Mouse (Mus musculus) left cerebral cortex, adult 2 months (tissue): ENCODE results near the gene Sik2. TPM values are rescaled to one million over a fixed set of nuclear protein-coding genes. Genes with fewer than 3 reads are reported as not detected.

Source experiments
- DNase-seq, 2 experiments: peaks; one replicate each; pipeline ENCODE4 v3.0.0; 2021 to 2022; ENCODE audit warnings: low spot score in 2 of 2, mixed read lengths in 1 of 2; ENCODE audit errors: extremely low spot score in 1 of 2
- H3K27ac ChIP-seq: fragments of 200-600 bp; 2 replicates; pipeline ENCODE4 v1.8.1; 2022
- H3K4me3 ChIP-seq: fragments of 200-600 bp; 2 replicates; pipeline ENCODE4 v1.8.1; 2022
- CTCF ChIP-seq: fragments of 200-600 bp; IDR thresholded peaks from 2 replicates; pipeline ENCODE4 v1.8.1; 2022; ENCODE audit warnings: antibody characterized with exemption, mild to moderate bottlenecking, moderate library complexity
- intact Hi-C: fragments of 180-260 bp; cut with DNase I; formaldehyde crosslinking; loops from one replicate; pipeline ENCODE4 v1.15.1; 2025
- long read RNA-seq, 2 experiments: library from polyadenylated mRNA; stranded (forward); transcript quantifications; one replicate each; pipeline ENCODE4 v2.0.0; 2021; ENCODE audit warnings: borderline mapping rate in 2 of 2
- total RNA-seq, 2 experiments: library from RNA; stranded (reverse); gene quantifications; 2 replicates each; pipeline ENCODE4 v1.2.3; 2021

Sik2 gene
- total RNA-seq, result 10 to 100 TPM; 57.5 to 84.4 TPM
- long read RNA-seq, experiment 1, full-length matches to known transcripts, result 20 of 34 reads
- long read RNA-seq, experiment 1, partial matches to known transcripts, result 3 of 34 reads
- long read RNA-seq, experiment 1, other reads (novel, unspliced or antisense), result 11 of 34 reads
- long read RNA-seq, experiment 2, full-length matches to known transcripts, result 16 of 33 reads
- long read RNA-seq, experiment 2, partial matches to known transcripts, result 7 of 33 reads
- long read RNA-seq, experiment 2, other reads (novel, unspliced or antisense), result 10 of 33 reads

DNA sequence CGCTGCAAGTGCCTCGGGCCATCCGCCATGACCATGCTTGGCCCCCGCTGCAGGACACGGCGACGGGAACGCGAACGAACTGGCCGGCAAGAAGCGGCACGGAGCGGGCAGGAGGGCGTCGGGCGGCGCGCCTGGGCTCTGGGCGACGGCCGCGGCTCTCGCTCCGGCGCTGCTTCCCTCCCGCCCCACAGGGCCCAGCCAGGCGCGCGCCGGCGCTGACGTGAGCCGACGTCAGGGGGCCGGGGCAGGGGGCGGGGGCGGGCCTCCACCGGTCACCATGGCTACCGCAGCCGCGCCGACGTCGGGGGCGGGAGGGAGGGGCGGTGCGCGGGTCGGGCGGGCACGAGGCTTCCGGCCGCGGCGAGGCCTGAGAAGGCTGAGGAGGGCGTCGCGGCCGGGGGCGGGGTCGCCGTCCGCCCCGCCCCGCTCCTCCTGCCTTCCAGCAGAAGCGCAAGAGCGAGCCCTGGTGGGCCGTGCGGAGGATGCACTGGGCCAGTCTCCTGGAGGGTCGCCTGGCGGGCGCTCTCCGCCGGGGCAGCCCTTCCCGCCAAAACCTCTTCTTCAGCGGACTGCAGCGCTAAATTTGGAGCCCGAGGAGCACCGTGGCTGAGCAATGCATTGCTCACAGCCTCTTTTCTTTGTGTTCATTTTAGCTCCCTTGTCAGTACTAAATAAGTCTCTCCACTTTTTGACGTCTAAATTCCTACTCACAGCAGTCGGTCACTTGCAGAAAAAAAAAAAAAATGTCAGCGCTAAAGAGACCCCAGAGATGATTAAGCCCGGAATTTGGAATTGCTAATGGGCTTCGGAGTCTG, at the start of gene Sik2:
Gene Sik2, minus strand, starts transcription at position 233 of the 815 bp plus-strand sequence.
- H3K27ac ChIP-seq, result peak within 1 kb of the TSS; percentile 98
- DNase-seq, result peak; percentile 87 to 89
- intact Hi-C loops, result loop anchor here (1.0 to 5.0 kb wide), 3 partner anchors 97 to 208 kb away; no protein-coding TSS in a partner anchor
- TF ChIP-seq CTCF, result peak; percentile 82
- peak within 1 kb of the TSS; percentile 98 for H3K4me3 ChIP-seq

DNA sequence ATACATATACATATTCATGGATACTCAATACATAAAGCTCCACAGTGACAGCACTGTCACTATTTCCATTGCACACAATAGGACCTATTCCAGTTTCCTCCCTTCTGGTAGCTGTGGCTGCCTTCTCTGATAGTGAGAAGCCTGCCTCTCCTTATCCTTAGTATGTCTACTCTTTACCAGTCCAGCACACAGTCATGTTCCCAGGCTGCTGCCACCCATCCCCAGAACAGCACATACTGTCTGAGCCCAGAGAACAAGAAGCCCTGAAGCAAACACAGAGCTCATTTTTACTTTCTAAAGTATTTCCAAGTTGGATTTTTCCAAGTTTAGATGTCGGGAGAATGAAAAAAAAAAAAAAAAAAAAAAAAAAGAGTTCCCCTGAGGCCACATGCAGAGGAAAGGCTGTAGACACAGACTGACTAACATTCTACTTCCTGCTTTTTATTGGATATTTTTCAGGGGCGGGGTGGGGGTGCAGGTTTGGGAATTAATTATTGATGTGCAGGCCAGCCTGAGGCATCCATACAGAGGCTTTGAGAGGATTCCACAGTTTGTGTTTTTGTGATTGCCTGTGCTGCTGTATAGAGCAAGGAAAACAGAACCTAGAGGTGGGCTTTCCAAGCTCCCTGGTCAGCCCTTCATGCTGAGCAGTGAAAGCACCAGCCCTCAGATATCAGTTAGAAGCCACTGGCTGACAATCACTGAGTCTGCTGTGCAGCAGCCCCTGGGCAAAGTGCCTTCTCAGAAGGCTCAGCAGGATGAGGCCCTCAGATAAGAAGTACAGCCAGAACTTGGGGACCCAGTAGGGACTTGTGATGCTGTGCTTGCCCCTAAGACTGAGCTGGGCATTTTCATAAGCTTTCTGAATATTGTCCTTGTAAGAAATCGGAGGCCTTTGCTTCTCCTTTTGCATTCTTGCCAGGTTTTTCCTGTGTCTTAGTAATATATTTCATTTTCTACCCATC, 47.8 kb upstream of the Sik2 start:
- no peak for DNase-seq
- TF ChIP-seq CTCF, result no peak
- Histone ChIP-seq H3K4me3 (no peak overlapping the region), H3K27ac (no peak overlapping the region)
- intact Hi-C loops, result loop anchor here (5.0 kb wide), 2 partner anchors 44 to 96 kb away; no protein-coding TSS in a partner anchor

DNA sequence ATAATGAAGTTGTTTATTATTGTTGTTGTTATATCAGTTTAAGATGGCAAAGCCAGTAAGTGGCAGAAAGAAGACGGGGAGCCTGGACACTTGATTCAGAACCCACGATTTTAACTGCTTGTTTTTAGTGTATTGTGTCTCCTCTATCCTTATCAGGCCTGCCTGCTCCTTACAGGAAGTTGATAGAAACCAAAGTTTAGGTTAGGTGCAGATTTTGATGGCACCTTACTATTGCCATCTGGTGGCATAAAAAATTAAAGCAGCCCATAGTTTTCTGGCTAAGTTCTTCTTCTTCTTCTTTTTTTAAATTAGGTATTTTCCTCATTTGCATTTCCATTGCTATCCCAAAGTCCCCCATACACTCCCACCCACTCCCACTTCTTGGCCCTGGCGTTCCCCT, 43.3 kb upstream of the Sik2 start:
- TF ChIP-seq CTCF, result peak; percentile 66
- no peak overlapping the region for H3K4me3 ChIP-seq
- intact Hi-C loops, result loop anchor here (5.0 kb wide), 1 partner anchor 250 kb away; no protein-coding TSS in a partner anchor
- no peak for DNase-seq
- H3K27ac ChIP-seq, result no peak overlapping the region

DNA sequence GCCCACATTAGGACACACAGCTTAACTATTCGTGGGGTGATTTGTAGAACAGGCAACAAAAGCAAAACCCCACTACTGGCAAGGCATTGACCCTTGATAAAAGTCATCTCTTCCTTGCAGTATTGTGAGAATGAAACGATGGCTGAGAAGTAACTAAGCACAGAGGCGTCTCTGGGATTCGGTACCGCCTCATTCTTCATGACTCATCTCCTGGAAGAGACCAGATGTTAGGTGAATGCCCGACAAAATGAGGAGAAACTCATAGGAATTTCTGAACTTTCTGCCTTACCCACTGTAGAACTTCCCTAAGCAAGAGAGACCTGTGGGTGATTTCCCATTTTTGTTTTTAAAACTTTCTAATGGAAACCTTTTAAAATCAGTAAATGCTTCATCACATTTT, 33.3 kb upstream of the Sik2 start:
- TF ChIP-seq CTCF, result no peak
- intact Hi-C loops, result no loop called here
- no peak overlapping the region for H3K4me3 ChIP-seq
- DNase-seq, result no peak
- no peak overlapping the region for H3K27ac ChIP-seq

DNA sequence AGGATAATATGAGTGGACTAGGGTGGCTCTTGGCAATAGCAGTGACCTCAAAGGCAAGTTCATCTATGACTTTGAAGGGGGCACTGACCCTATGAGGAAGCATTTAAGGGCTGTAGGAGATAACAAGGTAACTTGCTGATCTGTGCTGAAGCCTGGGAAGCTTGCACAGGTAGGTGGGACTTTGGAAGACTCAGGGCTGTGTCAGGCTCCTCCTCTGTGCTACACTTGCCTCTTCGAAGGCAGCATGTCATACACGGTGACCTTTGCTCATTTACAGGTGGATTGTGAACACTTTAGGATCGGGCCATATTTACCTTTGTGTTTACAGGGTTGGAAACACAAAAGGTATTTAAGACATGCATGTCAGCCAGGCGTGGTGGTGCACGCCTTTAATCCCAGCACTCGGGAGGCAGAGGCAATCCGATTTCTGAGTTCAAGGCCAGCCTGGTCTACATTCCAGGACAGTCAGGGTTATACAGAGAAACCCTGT, 32.7 kb upstream of the Sik2 start:
- H3K4me3 ChIP-seq, result no peak overlapping the region
- no peak for TF ChIP-seq CTCF
- no peak overlapping the region for H3K27ac ChIP-seq
- intact Hi-C loops, result no loop called here
- no peak for DNase-seq

DNA sequence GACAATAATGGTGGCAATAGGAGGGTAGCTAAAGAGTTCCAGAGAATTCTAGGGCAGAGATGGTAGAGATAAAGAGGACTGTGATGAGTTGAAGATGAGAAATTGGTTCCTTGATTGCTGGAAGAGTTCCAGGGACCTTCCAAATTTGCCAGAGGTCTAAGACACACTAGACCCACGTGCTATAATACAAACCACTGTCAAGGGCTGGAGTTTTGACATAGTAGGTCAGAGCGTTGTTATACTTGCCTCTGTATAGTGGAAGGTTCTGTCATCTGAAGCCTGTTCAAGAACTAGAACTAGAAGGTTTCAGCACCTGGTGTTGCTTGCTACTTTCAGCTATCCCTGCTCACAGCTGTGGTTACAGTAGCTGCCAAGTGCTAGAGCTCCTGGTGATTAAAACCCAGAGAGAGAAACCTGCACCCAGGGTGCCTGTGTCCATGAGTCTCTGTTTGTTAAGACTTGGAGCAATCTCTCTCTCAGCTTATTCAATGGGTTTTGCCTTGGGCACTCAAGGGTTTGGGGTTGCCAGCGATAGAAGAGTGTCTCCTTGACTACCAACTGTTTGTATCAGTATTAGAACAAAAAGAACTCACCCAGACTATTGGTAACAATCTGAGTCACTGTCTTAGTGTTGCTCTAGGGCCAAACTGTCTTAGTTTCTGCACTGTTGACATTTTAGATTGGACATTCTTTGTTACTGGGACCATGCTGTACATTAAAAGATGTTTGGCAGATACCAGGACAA, 24.1 kb upstream of the Sik2 start:
- no peak overlapping the region for H3K27ac ChIP-seq
- intact Hi-C loops, result no loop called here
- no peak for DNase-seq
- H3K4me3 ChIP-seq, result no peak overlapping the region
- no peak for TF ChIP-seq CTCF

DNA sequence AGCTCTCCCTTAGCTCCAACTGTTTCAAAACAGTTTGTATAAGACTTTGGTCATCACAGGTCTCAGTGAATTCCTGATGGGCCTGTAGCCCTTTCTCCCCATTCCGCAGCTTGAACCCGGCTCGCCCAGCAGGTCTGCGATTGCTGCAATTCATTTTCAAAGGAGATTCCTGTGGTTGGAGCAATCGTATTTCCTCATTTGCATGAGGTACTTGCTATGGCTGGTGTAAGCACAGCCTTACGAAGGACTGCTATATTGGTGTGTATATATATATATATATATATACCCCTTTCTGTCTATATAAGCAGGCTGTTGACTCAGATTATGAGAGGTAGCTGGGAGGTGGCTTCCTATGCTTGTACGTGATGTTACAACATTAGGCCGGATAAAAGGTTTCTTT, 23.4 kb upstream of the Sik2 start:
- no peak overlapping the region for H3K27ac ChIP-seq
- TF ChIP-seq CTCF, result no peak
- intact Hi-C loops, result no loop called here
- no peak for DNase-seq
- no peak overlapping the region for H3K4me3 ChIP-seq

DNA sequence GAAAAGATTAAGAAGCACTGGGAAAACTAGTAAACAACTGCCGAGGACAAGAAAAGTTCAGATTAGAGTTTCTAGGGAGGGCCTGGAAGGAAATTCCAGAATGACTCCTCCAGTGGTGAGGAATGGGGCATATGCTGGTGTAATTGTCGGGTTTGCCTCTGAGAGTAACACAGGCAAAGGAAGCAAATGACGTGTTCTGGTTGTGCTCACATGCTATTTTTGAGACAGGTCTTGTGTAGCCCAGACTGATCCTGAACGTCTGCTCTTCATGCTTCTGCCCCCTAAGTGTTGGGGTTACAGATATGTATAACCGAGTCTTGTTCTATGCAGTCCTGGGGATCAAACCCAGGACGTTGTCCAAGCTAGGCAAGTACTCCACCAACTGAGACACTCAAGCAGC, 22.7 kb upstream of the Sik2 start:
- DNase-seq, result no peak
- H3K4me3 ChIP-seq, result no peak overlapping the region
- no peak for TF ChIP-seq CTCF
- intact Hi-C loops, result no loop called here
- H3K27ac ChIP-seq, result no peak overlapping the region

DNA sequence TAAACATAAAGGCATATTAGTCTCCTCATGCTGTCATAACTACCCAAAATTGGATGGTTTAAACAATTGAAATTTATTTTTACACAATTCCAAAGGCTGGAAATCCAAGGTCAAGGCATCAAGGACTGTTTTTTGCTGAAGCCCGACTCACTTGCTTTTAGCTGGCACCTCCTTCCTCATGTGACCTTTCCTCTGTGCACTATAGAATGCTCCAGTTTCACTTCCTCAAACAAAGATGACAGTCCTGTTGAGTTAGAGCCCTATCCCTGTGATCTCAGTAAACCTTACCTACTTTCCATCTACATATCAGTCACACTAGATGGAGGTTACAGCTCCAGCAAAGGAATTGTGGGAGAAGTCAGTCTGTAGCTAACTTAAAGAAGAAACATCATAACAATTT, 21.3 kb upstream of the Sik2 start:
- DNase-seq, result no peak
- H3K4me3 ChIP-seq, result no peak overlapping the region
- no peak for TF ChIP-seq CTCF
- no peak overlapping the region for H3K27ac ChIP-seq
- intact Hi-C loops, result no loop called here

DNA sequence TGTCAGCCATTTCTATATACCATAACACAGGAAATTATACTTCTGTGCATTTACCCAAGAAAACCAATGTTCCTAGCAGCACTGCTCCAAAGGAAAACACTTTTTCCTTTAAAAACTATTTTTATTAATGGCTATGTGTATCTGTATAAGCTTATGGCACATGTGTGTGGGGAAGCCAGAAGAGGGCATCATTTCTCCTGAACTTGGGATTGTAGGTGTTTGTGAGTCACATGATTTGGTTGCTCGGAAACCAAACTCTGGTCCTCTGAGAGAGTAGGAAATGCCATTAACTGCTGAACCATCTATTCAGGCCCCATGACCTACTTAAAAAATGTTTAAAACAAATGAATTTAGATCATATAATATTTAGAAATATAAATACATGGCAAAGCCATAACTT, 18.1 kb upstream of the Sik2 start:
- DNase-seq, result no peak
- no peak overlapping the region for H3K4me3 ChIP-seq
- intact Hi-C loops, result no loop called here
- H3K27ac ChIP-seq, result no peak overlapping the region
- TF ChIP-seq CTCF, result no peak
